Mouse (Mus musculus) heart, embryonic 12.5 days (tissue): Measurements from ENCODE around the gene Calm4. TPM values are rescaled to one million over a fixed set of nuclear protein-coding genes. Genes with fewer than 3 reads are reported as not detected.

Source experiments
- ATAC-seq: fragments of 200-750 bp; cut with Nextera tagmentation; 2 replicates; pipeline ENCODE4 v1.8.0; 2017; ENCODE audit warnings: moderate TSS enrichment, moderate library complexity; ENCODE audit not compliant: insufficient number of reproducible peaks, low FRiP score
- H3K27ac ChIP-seq: fragments of 300-500 bp; sonication (generic); 2 replicates; pipeline ENCODE4 v1.5.1; 2016; ENCODE audit warnings: mild to moderate bottlenecking, moderate library complexity; ENCODE audit not compliant: poor library complexity, severe bottlenecking
- H3K27me3 ChIP-seq: fragments of 300-500 bp; sonication (generic); replicated peaks from 2 replicates; pipeline ENCODE4 v1.6.1; 2016; ENCODE audit warnings: mild to moderate bottlenecking, moderate library complexity
- H3K36me3 ChIP-seq: fragments of 300-500 bp; sonication (generic); 2 replicates; pipeline ENCODE4 v1.6.1; 2016; ENCODE audit warnings: mild to moderate bottlenecking, moderate library complexity
- H3K4me1 ChIP-seq: fragments of 300-500 bp; sonication (generic); replicated peaks from 2 replicates; pipeline ENCODE4 v1.6.1; 2016; ENCODE audit warnings: mild to moderate bottlenecking
- H3K4me2 ChIP-seq: fragments of 300-500 bp; sonication (generic); 2 replicates; pipeline ENCODE4 v1.6.1; 2016; ENCODE audit warnings: mild to moderate bottlenecking, moderate library complexity
- H3K4me3 ChIP-seq: fragments of 300-500 bp; sonication (generic); 2 replicates; pipeline ENCODE4 v1.5.1; 2016; ENCODE audit warnings: mild to moderate bottlenecking
- H3K9ac ChIP-seq: fragments of 300-500 bp; sonication (generic); 2 replicates; pipeline ENCODE4 v1.6.1; 2016; ENCODE audit warnings: mild to moderate bottlenecking, moderate library complexity
- H3K9me3 ChIP-seq: fragments of 300-500 bp; sonication (generic); replicated peaks from 2 replicates; pipeline ENCODE4 v1.6.1; 2016; ENCODE audit warnings: mild to moderate bottlenecking, moderate library complexity
- WGBS: fragments of 180-500 bp; shearing (Covaris S2); methylation state at CpG from one replicate; pipeline ENCODE4 v1.1.7; 2016; 5-methylcytosine and 5-hydroxymethylcytosine counted together
- polyA plus RNA-seq: library from polyadenylated mRNA; unstranded; fragments of >200 nt; fragmentation: Nextera tagmentation; extraction: Ambion mirVana; gene quantifications from 2 replicates; pipeline ENCODE4 v1.2.1, GENCODE M21; 2016

Gene Calm4
- polyA plus RNA-seq, 1 experiment from 2014 or later: not detected

- H3K27me3 ChIP-seq: no peaks in the 10 kb centered on the region
- no peak overlapping the region for H3K27ac ChIP-seq
- H3K9ac ChIP-seq: no peak overlapping the region
- no peaks in the 10 kb centered on the region for H3K9me3 ChIP-seq
- peaks cover 9% of the 10 kb centered on the region for H3K4me1 ChIP-seq
- H3K4me2 ChIP-seq: no peak overlapping the region
- 95% methylated on average over 7 of the region's 7 CpGs for WGBS
- ATAC-seq: no peak
- H3K36me3 ChIP-seq: peaks cover 67% of the 10 kb centered on the region
- no peak overlapping the region for H3K4me3 ChIP-seq
Observed at GRCm38 (mm10) chr13:3886663-3887062, 49.1 kb downstream of the Calm4 start.

Other genes with a start within 250 kb of the Calm4 start
- gene Fam208b, start 226.6 kb upstream of the Calm4 start, polyA plus RNA-seq: 15.3 and 16.2 TPM in 2 replicates
- gene Asb13, start 203.7 kb upstream of the Calm4 start, polyA plus RNA-seq: 4.6 and 4.8 TPM in 2 replicates
- not detected in 2 replicates for gene Calml3, start 33.4 kb upstream of the Calm4 start, polyA plus RNA-seq
- not detected in 2 replicates for gene Calm5, start 16.4 kb downstream of the Calm4 start, polyA plus RNA-seq
- 63.6 and 63.7 TPM in 2 replicates for gene Net1, start 80.5 kb downstream of the Calm4 start, polyA plus RNA-seq
- gene Tubal3, start 80.5 kb downstream of the Calm4 start, polyA plus RNA-seq: not detected in 2 replicates
- gene Ucn3, start 107.6 kb downstream of the Calm4 start, polyA plus RNA-seq: not detected in 2 replicates
- gene Akr1c14, start 211.3 kb downstream of the Calm4 start, polyA plus RNA-seq: 1.9 and 2.4 TPM in 2 replicates